Mouse (Mus musculus): Measurements from ENCODE around the gene Tbx6.

Tbx6 gene

GRCm38 (mm10) chr7:126817595-126817994 lies 36.3 kb downstream of the Tbx6 start:
- no peak for DNase-seq (ENCODE audit: low spot score)

DNA sequence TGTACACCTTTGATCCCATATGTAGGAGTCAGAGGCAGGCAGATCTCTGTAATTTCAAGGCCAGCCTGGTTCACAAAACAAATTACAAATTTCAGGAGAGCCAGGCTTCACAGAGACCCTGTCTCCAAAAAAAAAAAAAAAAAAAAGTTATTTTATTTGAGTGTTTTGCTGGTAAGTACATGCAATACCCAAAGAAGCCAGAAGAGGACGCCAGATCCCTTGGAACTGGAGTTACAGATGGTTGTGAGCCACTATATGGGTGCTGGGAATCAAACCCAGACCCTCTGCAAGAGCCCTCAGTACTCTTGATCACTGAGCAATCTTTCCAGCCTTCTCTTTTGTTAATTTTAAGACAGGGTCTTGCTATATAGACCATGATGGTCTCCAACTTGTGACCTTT lies 37.5 kb downstream of the Tbx6 start:
- no peak for DNase-seq (ENCODE audit: low spot score)

- DNase-seq (ENCODE audit: low spot score), result peak; percentile 75
Observed at GRCm38 (mm10) chr7:126821835-126822511, 40.7 kb downstream of the Tbx6 start.

DNA sequence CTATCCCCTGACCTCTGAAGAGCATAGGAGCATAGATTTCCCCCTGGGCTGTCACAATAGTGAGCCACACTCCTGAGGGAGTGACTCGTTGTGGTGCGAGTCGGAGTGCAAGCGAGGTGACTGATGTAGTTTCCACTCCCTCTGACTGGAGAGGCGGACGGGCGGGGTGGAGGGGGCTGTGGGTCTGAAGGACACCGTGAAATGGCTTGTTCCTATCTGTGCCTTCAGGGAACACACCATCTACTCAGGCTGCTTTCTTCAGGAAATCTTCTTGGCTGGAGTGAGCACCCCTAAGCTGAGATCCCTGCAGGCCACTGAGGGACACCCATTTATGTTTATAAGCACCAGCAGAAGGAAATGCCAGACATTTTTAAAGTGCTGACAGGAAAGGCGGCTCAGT lies 41.5 kb downstream of the Tbx6 start:
- no peak for DNase-seq (ENCODE audit: low spot score)

- DNase-seq (ENCODE audit: low spot score), result no peak
Observed at GRCm38 (mm10) chr7:126823202-126823711, 42.0 kb downstream of the Tbx6 start.

DNA sequence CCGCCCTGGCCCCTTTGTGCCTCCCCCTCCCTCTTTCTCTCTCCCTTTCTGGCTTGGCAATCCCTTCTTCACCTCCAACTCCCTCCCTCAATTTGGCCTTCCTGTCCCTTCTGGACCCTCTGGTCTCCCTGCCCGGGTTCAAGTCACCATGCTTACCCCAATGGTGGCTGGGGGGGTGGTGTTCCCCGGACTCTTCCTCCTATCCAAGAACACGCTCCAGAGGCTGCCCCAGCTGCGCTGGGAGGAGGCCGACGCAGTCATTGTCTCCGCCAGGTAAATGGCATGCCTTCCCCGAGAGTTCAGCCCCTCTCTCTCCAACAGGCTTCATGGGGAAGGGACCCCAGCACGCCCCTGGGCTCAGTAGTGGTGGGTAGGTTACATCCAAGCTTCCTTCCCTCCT lies 42.7 kb downstream of the Tbx6 start:
- DNase-seq (ENCODE audit: low spot score), result no peak

DNA sequence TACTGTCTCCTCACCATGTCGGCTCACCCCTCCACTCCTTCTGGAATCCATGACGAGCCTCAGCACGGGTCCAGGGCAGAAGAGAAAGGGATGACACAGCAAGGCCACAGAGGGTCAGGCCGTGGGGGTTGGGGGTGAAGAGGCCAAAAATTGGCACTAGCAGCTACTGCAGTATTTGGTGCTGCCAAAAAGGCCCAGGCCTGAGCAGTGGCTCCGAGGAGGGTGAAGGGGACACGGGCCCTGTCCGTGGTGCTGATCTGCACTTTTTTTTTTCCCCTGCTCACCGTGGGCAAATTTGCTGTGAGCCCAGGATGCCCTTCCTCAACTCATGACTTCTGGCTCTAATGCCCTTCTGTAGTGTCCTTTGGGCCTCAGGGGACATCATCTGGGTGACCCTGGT lies 44.1 kb downstream of the Tbx6 start:
- no peak for DNase-seq (ENCODE audit: low spot score)

DNA sequence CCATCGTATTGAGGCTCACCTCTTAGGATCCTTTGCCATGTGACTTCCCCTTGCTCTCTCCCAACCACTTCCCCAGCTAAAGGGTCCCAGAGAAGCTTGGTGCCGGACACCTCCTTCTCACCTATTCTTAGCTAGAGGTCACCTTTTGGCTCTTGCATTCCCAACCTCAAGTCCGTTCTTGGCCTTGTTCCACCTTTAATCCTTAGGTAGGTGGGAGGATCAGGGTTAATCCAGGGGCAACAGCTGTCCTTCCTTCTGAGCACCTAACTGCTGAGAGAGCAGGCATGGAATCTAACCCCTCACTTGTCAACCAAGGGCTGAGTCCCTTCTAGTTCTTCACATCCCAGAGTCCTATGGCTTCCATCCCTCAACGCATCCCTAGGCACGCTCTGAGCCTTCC lies 44.7 kb downstream of the Tbx6 start:
- no peak for DNase-seq (ENCODE audit: low spot score)

DNA sequence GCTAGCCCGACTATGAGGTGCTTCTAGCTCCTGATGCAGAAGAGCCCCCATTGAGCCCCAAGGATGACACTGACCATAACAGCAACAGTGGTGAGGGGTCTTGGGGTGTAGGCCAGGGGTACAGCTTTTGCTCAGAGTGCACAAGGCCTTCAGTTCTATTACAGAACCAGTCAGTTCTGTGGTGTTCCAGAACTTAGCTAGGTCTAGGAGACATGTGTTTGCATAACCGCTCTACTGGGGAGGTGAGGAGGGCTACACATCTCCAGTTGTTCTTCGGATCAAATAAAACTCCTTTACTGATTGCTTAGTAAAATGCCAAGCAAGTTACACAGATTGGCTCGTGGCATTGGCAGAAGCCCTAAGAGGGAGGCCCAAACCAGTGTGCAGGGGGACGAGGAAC lies 50.3 kb downstream of the Tbx6 start, which contains the start of gene 4930451I11Rik:
Gene 4930451I11Rik (minus strand): TSS at position 101 of the 400 bp plus-strand sequence.
- no peak for DNase-seq (ENCODE audit: low spot score)

DNA sequence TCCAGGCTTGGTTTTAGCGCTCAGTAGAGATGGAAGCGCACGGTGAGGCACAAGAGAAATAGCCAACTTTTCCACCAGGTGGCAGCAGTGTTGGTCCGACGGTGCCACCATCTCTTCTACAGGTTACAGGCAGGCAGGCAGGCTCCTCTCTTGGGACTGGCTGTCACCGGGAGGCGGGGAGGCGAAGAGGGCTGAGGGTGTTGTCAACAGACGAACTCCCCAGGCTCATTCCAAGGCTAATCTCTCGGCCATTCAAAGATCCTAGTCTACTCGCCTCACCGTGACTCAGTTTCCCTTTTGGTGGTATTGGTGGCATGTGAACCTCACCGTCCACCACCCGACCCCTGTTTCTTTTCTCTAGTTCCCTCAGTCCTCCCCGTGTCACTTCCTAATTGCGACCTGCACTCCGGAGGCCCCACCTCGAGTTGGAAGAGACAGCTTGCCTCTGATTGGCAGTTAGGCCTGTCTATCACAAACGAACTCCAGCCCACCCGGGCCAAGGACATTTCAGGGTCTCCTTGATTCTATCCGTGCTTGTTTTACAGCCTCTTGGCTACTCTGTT lies 50.8 kb downstream of the Tbx6 start:
- DNase-seq (ENCODE audit: low spot score), result peak; percentile 72

- no peak for DNase-seq (ENCODE audit: low spot score)
Observed at GRCm38 (mm10) chr7:126833294-126833693, 52.0 kb downstream of the Tbx6 start.

All from c-Kit-positive CD71-positive TER-119-positive erythroid progenitor cells, embryonic 14.5 days (primary cell).